Mouse (Mus musculus): Measurements from ENCODE around the gene Gm42906. TPM values are rescaled to one million over a fixed set of nuclear protein-coding genes. Genes with fewer than 3 reads are reported as not detected.

Gene Gm42906
- polyA plus RNA-seq, 2 experiments from 2014 or later: not detected

DNA sequence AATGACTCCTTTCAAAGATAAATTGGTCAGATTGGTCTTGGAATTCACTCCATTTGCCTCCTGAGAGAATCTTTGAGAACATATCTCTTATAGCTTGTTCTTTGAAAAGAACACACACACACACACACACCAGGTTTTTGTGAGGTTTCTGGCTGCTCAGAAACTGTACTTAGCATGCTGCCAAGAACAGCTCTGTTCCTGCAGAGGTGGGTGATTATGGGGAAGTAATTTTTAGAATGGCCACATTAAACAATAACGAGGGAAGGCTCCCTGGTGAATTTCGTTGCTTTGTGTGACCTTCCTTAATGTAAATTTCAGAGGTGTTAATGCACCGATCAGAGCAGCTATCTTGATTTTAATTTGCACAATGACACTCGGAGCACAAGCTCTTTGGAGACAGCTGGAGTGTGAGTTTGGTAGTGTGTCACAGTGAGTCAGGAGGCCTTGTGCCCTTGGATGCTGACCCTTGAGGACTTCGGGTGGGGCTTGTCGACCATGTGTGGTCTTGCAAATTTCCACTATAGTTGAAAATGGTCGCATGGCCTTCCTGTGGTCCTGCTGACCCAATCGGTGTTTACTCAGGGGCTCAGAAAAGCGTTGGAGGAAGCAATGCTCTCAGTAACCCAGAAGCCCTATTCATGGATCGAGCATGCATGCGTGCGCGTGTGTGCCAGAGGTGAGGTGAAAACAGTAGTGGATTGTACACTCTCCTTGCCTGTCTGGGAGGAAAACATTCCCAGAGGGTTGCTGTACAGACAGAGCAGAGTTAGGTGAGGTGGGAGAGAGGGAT is 407.7 kb downstream of the Gm42906 start:
- ATAC-seq: no peak

DNA sequence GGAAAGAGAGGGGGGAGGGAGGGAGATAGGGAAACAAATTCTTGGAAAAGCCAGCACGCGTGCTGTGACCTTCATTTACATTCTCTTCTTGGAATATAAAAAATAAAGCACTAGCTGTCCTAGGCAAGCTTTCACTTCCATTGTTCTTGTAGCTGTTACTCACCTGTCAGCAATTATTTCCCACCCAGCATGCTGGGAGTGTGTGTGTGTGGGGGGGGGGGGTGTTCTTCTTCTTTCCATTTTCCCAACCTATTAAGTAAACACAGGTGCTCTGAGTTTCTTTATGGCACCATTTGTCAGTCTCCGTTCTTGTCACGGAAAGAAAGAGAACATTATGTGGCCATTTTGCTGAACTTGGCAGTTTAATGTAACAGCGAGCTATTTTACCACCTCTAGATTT is 409.0 kb downstream of the Gm42906 start:
- ATAC-seq: no peak

DNA sequence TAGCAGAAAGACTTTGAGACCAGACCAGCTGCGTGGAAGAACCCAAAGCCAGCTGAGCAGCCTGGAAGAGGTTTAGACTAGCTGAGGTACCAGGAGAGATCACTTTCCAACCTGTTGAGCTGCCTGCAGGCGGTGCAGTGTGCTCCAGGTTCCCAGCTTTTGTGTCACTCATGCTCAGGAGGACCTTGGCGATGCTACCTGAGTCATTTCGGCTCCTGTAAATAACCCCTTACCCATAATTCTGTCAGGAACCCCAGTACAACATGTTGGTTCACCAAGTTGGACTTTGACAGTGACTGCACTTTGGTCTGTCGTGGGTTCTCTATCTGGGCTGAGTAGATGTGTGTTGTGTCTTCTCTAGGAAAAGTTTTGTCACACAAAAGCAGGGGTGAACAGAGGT is 409.5 kb downstream of the Gm42906 start:
- ATAC-seq: no peak

Other genes with a start within 250 kb of the Gm42906 start
- not detected for gene Stard13, start 194.3 kb downstream of the Gm42906 start, polyA plus RNA-seq (2017; shearing (Covaris generic))
- gene Vmn2r18, start 177.9 kb upstream of the Gm42906 start, polyA plus RNA-seq (2017; shearing (Covaris generic)): not detected
- 10 to 100 TPM; 23.2 to 28.5 TPM for gene Rfc3, start 223.1 kb upstream of the Gm42906 start, polyA plus RNA-seq (2017; shearing (Covaris generic))